In the genomic region with DNA sequence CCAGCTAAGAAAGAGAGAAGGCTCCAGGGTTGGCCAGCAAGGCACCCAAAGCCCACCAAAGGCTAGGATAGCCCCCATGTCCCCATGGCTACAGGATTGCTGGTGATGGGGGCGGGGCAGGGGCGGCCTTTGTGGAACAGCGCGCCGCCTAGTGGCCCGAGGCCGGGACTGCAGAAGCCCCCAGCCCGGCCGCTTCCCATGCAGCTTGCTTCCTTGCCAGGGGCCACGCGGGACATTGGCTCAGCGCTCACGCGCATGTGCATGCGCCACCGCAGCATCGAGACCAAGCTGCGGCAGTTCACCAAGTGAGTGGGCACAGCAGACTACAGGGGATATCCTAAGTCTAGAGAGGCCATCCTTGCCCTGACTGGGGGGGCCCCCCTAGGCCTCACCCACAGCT, we compare ENCODE assay signal across 8 mouse cellular contexts. TPM values are rescaled to one million over a fixed set of nuclear protein-coding genes. Genes with fewer than 3 reads are reported as not detected.
A peak's percentile ranks its signal among the peaks of the same experiment; 100 is the strongest.
DNase-seq lines count a peak whose midpoint lies in the region; ATAC-seq and TF ChIP-seq lines count a peak whose summit lies in the region.

No protein-coding gene starts in this region.

- intact Hi-C loops in gastrocnemius, postnatal 14 days (cut with DNase I; ENCODE audit: low total_unique reads): no loop called here

- 15% methylated on average over 18 of the region's 18 CpGs for WGBS in heart, embryonic 10.5 days
- 7% methylated on average over 18 of the region's 18 CpGs for WGBS in midbrain, embryonic 11.5 days

- peak; percentile 49 for ATAC-seq in midbrain, embryonic 11.5 days (ENCODE audit: low FRiP score)

- H3K4me1 ChIP-seq in heart, embryonic 10.5 days: peaks cover 61% of the 10 kb centered on the region
- H3K4me1 ChIP-seq in E14TG2a.4 (replicated peaks; ENCODE audit: low read depth, low read length): peaks cover 31% of the 10 kb centered on the region
- peaks cover 17% of the 10 kb centered on the region for H3K4me1 ChIP-seq in midbrain, embryonic 11.5 days (ENCODE audit: control insufficient read depth, insufficient read depth, low read length)

- no peak overlapping the region for H3K9ac ChIP-seq in midbrain, embryonic 11.5 days (ENCODE audit: low read length)

- H3K36me3 ChIP-seq in heart, embryonic 10.5 days: peaks cover 73% of the 10 kb centered on the region
- peaks cover 31% of the 10 kb centered on the region for H3K36me3 ChIP-seq in E14TG2a.4 (ENCODE audit: insufficient read depth, low read length)
- H3K36me3 ChIP-seq in midbrain, embryonic 11.5 days (ENCODE audit: control insufficient read depth, insufficient read depth, low read length): peaks cover 28% of the 10 kb centered on the region; the same call in 1 of the 2 replicates

- 0 out of 2 replicates have a peak overlapping the region, but pooled peaks have one; percentile 2 for H3K27ac ChIP-seq in heart, embryonic 10.5 days
- no peak overlapping the region for H3K27ac ChIP-seq in midbrain, embryonic 11.5 days (ENCODE audit: low read depth, low read length)

- no peak overlapping the region for H3K4me3 ChIP-seq in heart, embryonic 10.5 days
- peak overlapping the region; percentile 69 for H3K4me3 ChIP-seq in E14TG2a.4 (replicated peaks; ENCODE audit: low read length)
- H3K4me3 ChIP-seq in midbrain, embryonic 11.5 days (ENCODE audit: low read depth, low read length): no peak overlapping the region

- TF ChIP-seq CTCF in E14TG2a.4 (conservative IDR thresholded peaks at IDR 0.05; ENCODE audit: low read length): peak; percentile 35

- H3K9me3 ChIP-seq in heart, embryonic 10.5 days: no peaks in the 10 kb centered on the region
- H3K9me3 ChIP-seq in E14TG2a.4 (ENCODE audit: low read length): no peaks in the 10 kb centered on the region
- H3K9me3 ChIP-seq in midbrain, embryonic 11.5 days (ENCODE audit: control insufficient read depth, low read length): no peaks in the 10 kb centered on the region

- H3K27me3 ChIP-seq in heart, embryonic 10.5 days (ENCODE audit: insufficient read depth, poor library complexity, severe bottlenecking): no peaks in the 10 kb centered on the region
- H3K27me3 ChIP-seq in E14TG2a.4 (ENCODE audit: insufficient read depth, low read length): peaks cover 67% of the 10 kb centered on the region
- no peaks in the 10 kb centered on the region for H3K27me3 ChIP-seq in midbrain, embryonic 11.5 days (ENCODE audit: control insufficient read depth, insufficient read depth, low read length)

- no peak overlapping the region for H3K4me2 ChIP-seq in midbrain, embryonic 11.5 days

- no peak for DNase-seq in heart, embryonic 10.5 days (ENCODE audit: low spot score)
- DNase-seq in heart, adult 8-10 months (ENCODE audit: low spot score): no peak
- peak; percentile 91 to 96 for DNase-seq in cerebellum, postnatal 14 days
- DNase-seq in gastrocnemius, postnatal 14 days: peak; percentile 71
- DNase-seq in kidney, postnatal 36 days: peak; percentile 33 to 85
- peak; percentile 98 for DNase-seq in midbrain, embryonic 11.5 days (ENCODE audit: low spot score, missing footprints)
- peak; percentile 76 for DNase-seq in thymus, postnatal 14 days

RNA-seq across cellular contexts. Expression of a gene that starts 5.6 kb away (rescaled TPM):
- polyA plus RNA-seq in heart, embryonic 10.5 days (2016; fragmentation: Nextera tagmentation; extraction: Ambion mirVana): 5.3 and 6.4 TPM in 2 replicates
- 10 to 100 TPM; 37.7 to 46.3 (median 39.9) TPM for total RNA-seq in heart, adult 8-10 months (2022)
- total RNA-seq in gastrocnemius, postnatal 14 days (2021): 10 to 100 TPM; 44.3 to 47.6 TPM
- 7.4 and 9.6 TPM in 2 replicates for polyA plus RNA-seq in midbrain, embryonic 11.5 days (2014; fragmentation: Nextera tagmentation; extraction: Ambion mirVana)

Comparison
In these comparisons a context has a peak if more than half of its experiments do, and no peak if none do; other contexts are left out.
1. DNase-seq: peak in cerebellum, postnatal 14 days (2 of 2), gastrocnemius, postnatal 14 days (single experiment), kidney, postnatal 36 days (2 of 2), midbrain, embryonic 11.5 days (single experiment) and thymus, postnatal 14 days (single experiment); none in heart, embryonic 10.5 days (single experiment) and heart, adult 8-10 months (single experiment).